Mouse (Mus musculus) midbrain, embryonic 11.5 days (tissue): ENCODE results near the gene Pex14. TPM values are rescaled to one million over a fixed set of nuclear protein-coding genes. Genes with fewer than 3 reads are reported as not detected.

ENCODE experiments used
- ATAC-seq: fragments of 200-750 bp; cut with Nextera tagmentation; 2 replicates; pipeline ENCODE4 v1.8.0; 2017; ENCODE audit warnings: moderate TSS enrichment, moderate library complexity; ENCODE audit not compliant: low FRiP score
- DNase-seq: peaks from one replicate; pipeline ENCODE4 v3.0.0; 2015; ENCODE audit warnings: low spot score; ENCODE audit errors: missing footprints
- H3K27ac ChIP-seq: fragments of 300-500 bp; sonication (generic); 2 replicates; pipeline ENCODE4 v1.5.1; 2014; ENCODE audit warnings: low read depth, low read length
- H3K27me3 ChIP-seq: fragments of 300-500 bp; sonication (generic); 2 replicates; pipeline ENCODE4 v1.6.1; 2014; ENCODE audit warnings: mild to moderate bottlenecking, low read length, moderate library complexity, mixed read lengths; ENCODE audit not compliant: control insufficient read depth, insufficient read depth
- H3K36me3 ChIP-seq: fragments of 300-500 bp; sonication (generic); 2 replicates; pipeline ENCODE4 v1.6.1; 2014; ENCODE audit warnings: mild to moderate bottlenecking, low read length, moderate library complexity, mixed read lengths; ENCODE audit not compliant: control insufficient read depth, insufficient read depth
- H3K4me1 ChIP-seq: fragments of 300-500 bp; sonication (generic); 2 replicates; pipeline ENCODE4 v1.6.1; 2014; ENCODE audit warnings: low read length; ENCODE audit not compliant: control insufficient read depth, insufficient read depth
- H3K4me2 ChIP-seq: fragments of 300-500 bp; sonication (generic); 2 replicates; pipeline ENCODE4 v1.6.1; 2014; ENCODE audit warnings: mild to moderate bottlenecking, moderate library complexity
- H3K4me3 ChIP-seq: fragments of 300-500 bp; sonication (generic); 2 replicates; pipeline ENCODE4 v1.5.1; 2014; ENCODE audit warnings: low read depth, low read length
- H3K9ac ChIP-seq: fragments of 300-500 bp; sonication (generic); 2 replicates; pipeline ENCODE4 v1.6.1; 2014; ENCODE audit warnings: low read length
- H3K9me3 ChIP-seq: fragments of 300-500 bp; sonication (generic); 2 replicates; pipeline ENCODE4 v1.6.1; 2016; ENCODE audit warnings: low read length; ENCODE audit not compliant: control insufficient read depth
- WGBS: fragments of 180-500 bp; shearing (Covaris S2); extraction: QIAGEN DNeasy Blood & Tissue Kit; methylation state at CpG from one replicate; pipeline ENCODE4 v1.1.7; 2014; 5-methylcytosine and 5-hydroxymethylcytosine counted together
- polyA plus RNA-seq: library from polyadenylated mRNA; unstranded; fragments of >200 nt; fragmentation: Nextera tagmentation; extraction: Ambion mirVana; gene quantifications from 2 replicates; pipeline ENCODE4 v1.2.1, GENCODE M21; 2014

Gene Pex14
- polyA plus RNA-seq, 1 experiment from 2014 or later = 35.9 TPM

DNA sequence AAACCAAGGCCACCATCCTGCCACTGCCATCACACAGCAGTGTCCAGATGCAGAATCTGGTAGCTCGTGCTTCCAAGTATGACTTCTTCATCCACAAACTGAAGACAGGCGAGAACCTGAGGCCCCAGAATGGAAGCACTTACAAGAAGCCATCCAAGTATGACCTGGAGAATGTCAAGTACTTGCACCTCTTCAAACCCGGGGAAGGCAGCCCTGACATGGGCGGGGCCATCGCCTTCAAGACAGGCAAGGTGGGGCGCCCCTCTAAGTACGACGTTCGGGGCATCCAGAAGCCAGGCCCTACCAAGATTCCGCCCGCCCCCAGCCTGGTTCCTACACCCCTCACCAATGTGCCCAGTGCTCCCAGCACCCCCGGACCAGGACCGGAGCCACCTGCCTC is 166.6 kb downstream of the Pex14 start:
- Histone ChIP-seq H3K9ac (no peak overlapping the region), H3K27me3 (peaks cover 64% of the 10 kb centered on the region), H3K36me3 (no peaks in the 10 kb centered on the region), H3K9me3 (no peaks in the 10 kb centered on the region), H3K4me2 (no peak overlapping the region), H3K4me1 (peaks cover 8% of the 10 kb centered on the region; the same call in 1 of the 2 replicates), H3K4me3 (no peak overlapping the region), H3K27ac (no peak overlapping the region)
- 89% methylated on average over 13 of the region's 13 CpGs for WGBS
- DNase-seq (no peak), ATAC-seq (no peak)

DNA sequence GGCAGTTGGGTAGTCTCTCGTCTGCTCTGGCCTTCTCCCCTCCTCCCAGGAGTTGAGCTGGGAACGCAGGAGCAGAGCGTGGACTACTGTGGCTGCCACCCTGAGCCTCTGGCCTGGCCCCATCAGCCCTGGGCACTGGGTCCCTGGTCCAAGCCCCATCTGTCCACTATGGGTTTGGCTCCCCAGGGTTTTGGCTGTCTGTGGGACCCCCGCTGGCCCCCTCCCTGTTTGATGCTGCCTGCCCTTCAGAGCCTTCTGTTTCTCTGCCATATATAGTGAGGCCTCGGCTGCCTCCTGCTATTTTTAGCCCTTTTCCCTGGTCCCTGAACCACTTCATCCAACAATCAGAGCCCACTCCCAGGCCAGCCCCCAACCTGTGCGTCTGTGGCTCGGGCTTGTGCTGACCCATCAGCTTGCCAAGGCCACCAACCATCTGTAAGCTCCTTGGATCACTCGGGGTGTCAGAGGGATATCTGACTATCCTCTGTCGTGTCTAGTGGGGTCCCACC is 168.9 kb downstream of the Pex14 start:
- Histone ChIP-seq H3K4me3 (no peak overlapping the region), H3K4me2 (no peak overlapping the region), H3K4me1 (peaks cover 18% of the 10 kb centered on the region), H3K9ac (no peak overlapping the region), H3K9me3 (no peaks in the 10 kb centered on the region), H3K27ac (no peak overlapping the region), H3K36me3 (no peaks in the 10 kb centered on the region), H3K27me3 (peaks cover 68% of the 10 kb centered on the region)
- no peak for ATAC-seq
- DNase-seq = no peak
- WGBS = 71% methylated on average over 9 of the region's 9 CpGs

DNA sequence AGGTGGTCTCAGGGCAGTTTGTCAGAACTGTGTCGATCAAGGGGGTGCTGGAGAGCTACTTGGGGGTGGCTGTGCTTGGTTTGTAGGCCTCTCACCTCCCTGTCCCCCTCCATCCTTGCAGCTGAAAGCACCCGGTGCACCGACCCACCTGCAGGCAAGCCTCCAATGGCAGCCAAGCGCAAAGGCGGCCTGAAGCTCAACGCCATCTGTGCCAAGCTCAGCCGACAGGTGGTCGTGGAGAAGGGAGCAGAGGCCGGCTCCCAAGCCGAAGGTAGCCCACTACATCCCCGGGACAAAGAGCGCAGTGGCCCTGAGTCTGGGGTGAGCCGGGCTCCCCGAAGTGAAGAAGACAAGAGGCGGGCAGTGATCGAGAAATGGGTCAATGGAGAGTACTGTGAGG is 170.8 kb downstream of the Pex14 start:
- DNase-seq = no peak
- H3K4me1 ChIP-seq = peaks cover 18% of the 10 kb centered on the region
- peaks cover 75% of the 10 kb centered on the region for H3K27me3 ChIP-seq
- no peak overlapping the region for H3K4me3 ChIP-seq
- H3K36me3 ChIP-seq = no peaks in the 10 kb centered on the region
- no peaks in the 10 kb centered on the region for H3K9me3 ChIP-seq
- H3K4me2 ChIP-seq = no peak overlapping the region
- no peak overlapping the region for H3K9ac ChIP-seq
- H3K27ac ChIP-seq = no peak overlapping the region
- no peak for ATAC-seq
- 92% methylated on average over 16 of the region's 16 CpGs for WGBS

DNA sequence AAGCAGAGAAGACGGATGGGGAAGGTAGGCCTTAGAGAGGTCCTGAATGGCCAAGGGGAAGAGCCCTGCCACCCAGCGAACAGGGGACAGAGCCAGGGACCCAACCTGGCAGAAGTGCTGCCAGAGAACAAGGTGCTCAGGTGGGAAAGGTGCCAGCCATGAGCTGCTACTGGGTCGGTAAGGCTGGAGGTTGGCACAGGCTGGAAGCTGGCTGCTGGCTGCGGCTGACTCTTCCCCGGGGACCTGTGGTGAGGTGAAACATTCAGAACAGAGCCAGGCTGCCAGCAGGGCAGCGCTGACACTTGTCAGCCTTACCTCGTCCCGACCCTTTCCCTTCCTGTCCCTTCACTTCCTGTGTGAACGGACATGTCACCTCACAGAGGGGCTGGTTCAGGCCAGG is 171.4 kb downstream of the Pex14 start:
- H3K4me3 ChIP-seq = no peak overlapping the region
- 78% methylated on average over 9 of the region's 9 CpGs for WGBS
- no peak overlapping the region for H3K9ac ChIP-seq
- no peak for DNase-seq
- H3K4me1 ChIP-seq = peaks cover 18% of the 10 kb centered on the region
- no peak overlapping the region for H3K27ac ChIP-seq
- no peaks in the 10 kb centered on the region for H3K9me3 ChIP-seq
- ATAC-seq = no peak
- no peak overlapping the region for H3K4me2 ChIP-seq
- peaks cover 76% of the 10 kb centered on the region for H3K27me3 ChIP-seq
- H3K36me3 ChIP-seq = no peaks in the 10 kb centered on the region

DNA sequence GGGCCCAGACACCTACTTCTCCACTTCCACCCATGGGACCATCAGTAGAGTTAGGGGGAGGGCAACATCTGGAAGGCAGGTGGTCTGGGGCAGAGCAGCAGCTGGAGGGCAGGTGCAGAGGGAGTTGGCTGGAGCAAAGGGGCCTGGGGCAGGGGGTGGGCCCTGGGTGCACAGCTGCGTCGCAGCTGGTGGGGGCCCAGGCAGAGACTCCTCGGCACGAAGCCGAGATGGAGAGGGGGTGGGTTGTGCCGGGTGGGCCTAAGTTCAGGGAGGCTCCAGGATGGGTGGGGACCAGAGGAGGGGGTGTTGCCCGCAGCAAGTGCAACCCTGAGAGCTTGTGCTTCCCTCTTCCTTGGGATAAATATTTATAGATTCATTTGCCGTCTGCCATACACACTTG is 173.2 kb downstream of the Pex14 start:
- no peak overlapping the region for H3K4me2 ChIP-seq
- peaks cover 31% of the 10 kb centered on the region for H3K4me1 ChIP-seq
- H3K27me3 ChIP-seq = peaks cover 81% of the 10 kb centered on the region
- no peak overlapping the region for H3K4me3 ChIP-seq
- no peak overlapping the region for H3K9ac ChIP-seq
- DNase-seq (no peak), ATAC-seq (no peak)
- H3K27ac ChIP-seq = no peak overlapping the region
- no peaks in the 10 kb centered on the region for H3K36me3 ChIP-seq
- WGBS = 34% methylated on average over 8 of the region's 8 CpGs
- H3K9me3 ChIP-seq = no peaks in the 10 kb centered on the region

DNA sequence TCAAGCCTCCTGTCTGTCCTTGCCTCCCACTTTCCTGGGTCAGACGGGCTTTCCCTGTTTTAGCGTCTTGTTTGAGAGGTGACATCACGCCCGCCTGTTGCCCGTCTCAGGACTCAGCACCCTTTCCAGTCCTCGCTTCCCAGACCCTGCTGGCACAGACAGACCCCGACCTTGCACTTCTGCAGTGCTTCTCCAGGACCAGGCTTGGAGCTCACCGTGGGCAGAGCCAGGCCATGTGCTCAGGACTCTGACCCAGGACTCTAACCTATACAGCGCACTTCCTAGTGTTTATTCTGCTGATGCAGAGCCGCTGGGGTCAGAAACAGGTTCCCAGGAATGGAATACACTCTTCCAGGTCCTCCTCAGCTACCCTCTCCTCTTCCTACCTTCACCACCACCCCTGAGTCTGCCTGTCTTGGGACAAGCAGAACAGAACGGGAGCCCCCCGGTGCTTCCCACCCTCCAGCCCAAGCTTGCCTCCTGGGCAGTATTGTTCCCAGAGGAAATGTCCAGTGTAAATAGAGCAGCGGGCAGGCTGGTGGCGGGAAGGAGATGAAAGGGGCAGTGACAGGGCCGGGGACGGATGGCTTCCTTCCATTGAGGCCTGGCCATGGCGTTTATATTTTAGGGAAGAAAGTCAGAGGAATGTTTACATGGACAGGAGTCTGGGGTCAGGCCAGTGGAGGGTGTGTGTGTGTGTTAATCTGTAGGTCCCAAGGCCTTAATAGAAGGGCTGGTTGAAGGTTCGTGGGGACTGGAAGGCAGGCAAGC is 173.9 kb downstream of the Pex14 start:
- Histone ChIP-seq H3K4me2 (0 out of 2 replicates have a peak overlapping the region, but pooled peaks have one; percentile 2), H3K9me3 (no peaks in the 10 kb centered on the region), H3K36me3 (no peaks in the 10 kb centered on the region), H3K27me3 (peaks cover 81% of the 10 kb centered on the region), H3K4me1 (peaks cover 31% of the 10 kb centered on the region), H3K27ac (no peak overlapping the region), H3K9ac (peak overlapping the region; percentile 27; the same call in 1 of the 2 replicates), H3K4me3 (no peak overlapping the region)
- 23% methylated on average over 18 of the region's 18 CpGs for WGBS
- DNase-seq (peak; percentile 88), ATAC-seq (no peak)

DNA sequence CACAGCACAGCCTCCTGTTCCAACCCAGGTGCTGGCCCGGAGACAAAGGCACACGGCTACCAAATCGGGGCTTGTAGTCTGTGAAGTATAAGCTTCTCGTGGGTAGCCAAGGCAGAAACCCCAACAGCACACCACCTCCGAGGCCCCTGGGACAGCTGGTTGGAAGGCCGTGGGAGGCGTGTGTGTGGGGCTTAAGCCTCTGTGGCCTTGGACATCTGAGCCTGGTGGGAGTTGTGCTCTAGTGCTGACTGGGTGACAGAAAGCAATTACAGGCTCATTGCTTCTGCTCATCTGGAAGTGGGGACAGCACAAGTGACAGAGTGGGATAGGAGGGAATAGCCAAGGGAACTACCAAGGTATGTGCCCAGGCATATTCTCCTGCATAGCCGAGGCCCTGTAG is 175.7 kb downstream of the Pex14 start:
- H3K4me2 ChIP-seq = no peak overlapping the region
- no peaks in the 10 kb centered on the region for H3K36me3 ChIP-seq
- H3K9me3 ChIP-seq = no peaks in the 10 kb centered on the region
- H3K27ac ChIP-seq = no peak overlapping the region
- no peak overlapping the region for H3K4me3 ChIP-seq
- H3K4me1 ChIP-seq = peaks cover 33% of the 10 kb centered on the region
- peaks cover 85% of the 10 kb centered on the region for H3K27me3 ChIP-seq
- ATAC-seq (no peak), DNase-seq (no peak)
- H3K9ac ChIP-seq = no peak overlapping the region
- 61% methylated on average over 8 of the region's 8 CpGs for WGBS

DNA sequence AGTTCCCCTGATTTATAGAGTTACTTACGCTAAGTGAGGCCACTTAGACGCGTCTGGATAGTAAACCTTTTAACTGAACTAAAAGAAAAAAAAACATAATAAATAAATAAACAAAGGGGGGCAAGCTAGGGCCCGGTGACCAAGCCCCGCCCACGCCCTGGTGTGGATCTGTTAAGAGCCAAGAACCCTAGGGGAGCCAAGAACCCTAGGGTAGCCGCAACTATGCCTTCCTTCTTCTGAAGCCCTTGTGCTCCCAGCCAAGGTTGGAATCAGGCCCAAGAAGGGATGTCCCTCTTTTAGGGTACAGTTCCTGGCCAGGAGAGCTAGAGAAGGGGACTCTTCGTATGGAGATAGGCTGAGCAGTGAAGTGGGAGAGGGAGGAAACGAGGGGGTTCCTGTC is 176.3 kb downstream of the Pex14 start:
- H3K27ac ChIP-seq = no peak overlapping the region

DNA sequence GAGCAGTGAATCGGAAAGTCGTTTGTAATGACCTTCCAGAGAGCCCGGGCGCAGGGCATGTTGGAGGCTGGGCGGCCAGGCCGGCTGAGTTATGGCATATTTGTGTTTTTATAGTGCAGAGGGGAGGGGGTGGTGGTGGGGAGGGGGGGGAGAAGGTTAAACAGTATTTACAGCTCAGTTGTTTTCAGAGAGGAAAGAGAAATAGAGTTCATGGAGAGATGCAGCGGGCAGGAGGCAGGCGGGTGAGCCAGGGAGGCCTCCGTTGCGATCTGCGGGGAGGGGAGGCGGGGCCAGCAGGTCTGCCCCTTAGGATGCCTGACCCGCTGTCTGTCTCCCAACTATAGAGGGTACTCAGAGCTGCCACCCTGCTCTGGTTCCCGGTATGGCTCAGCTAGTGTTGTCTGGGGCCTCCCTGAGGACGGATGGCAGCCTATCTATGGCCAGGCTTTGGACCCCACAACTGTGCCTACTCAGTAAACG is 177.4 kb downstream of the Pex14 start:
- H3K27me3 ChIP-seq = peaks cover 83% of the 10 kb centered on the region
- H3K4me3 ChIP-seq = peak overlapping the region; percentile 3; the same call in 1 of the 2 replicates
- H3K4me1 ChIP-seq = peaks cover 33% of the 10 kb centered on the region
- ATAC-seq (peak; percentile 54), DNase-seq (peak; percentile 92)
- WGBS = 9% methylated on average over 16 of the region's 16 CpGs
- peak overlapping the region; percentile 40 for H3K4me2 ChIP-seq
- no peaks in the 10 kb centered on the region for H3K9me3 ChIP-seq
- H3K36me3 ChIP-seq = no peaks in the 10 kb centered on the region
- H3K27ac ChIP-seq = peak overlapping the region; percentile 7; the same call in 1 of the 2 replicates
- peak overlapping the region; percentile 36; the same call in 1 of the 2 replicates for H3K9ac ChIP-seq

More for the DNA sequence above, 176.3 kb downstream of the Pex14 start:
- ATAC-seq (no peak), DNase-seq (no peak)
- Histone ChIP-seq H3K4me2 (no peak overlapping the region), H3K9ac (no peak overlapping the region), H3K4me1 (peaks cover 33% of the 10 kb centered on the region), H3K9me3 (no peaks in the 10 kb centered on the region), H3K4me3 (no peak overlapping the region), H3K27me3 (peaks cover 85% of the 10 kb centered on the region), H3K36me3 (no peaks in the 10 kb centered on the region)
- WGBS = 85% methylated on average over 9 of the region's 9 CpGs
